Mouse (Mus musculus) ES-Bruce4 (cell line): ENCODE results near the gene Adcy3.

Source experiments
- CTCF ChIP-seq: IDR thresholded peaks from one replicate; pipeline ENCODE4 v1.8.1; 2011; ENCODE audit warnings: low read depth, low read length
- EP300 ChIP-seq: IDR thresholded peaks from 2 replicates; pipeline ENCODE4 v1.6.1; 2011; ENCODE audit warnings: low read depth, low read length; ENCODE audit not compliant: insufficient read depth
- POLR2A ChIP-seq: IDR thresholded peaks from one replicate; pipeline ENCODE4 v1.8.1; 2011; ENCODE audit warnings: low read length; ENCODE audit not compliant: insufficient read depth

DNA sequence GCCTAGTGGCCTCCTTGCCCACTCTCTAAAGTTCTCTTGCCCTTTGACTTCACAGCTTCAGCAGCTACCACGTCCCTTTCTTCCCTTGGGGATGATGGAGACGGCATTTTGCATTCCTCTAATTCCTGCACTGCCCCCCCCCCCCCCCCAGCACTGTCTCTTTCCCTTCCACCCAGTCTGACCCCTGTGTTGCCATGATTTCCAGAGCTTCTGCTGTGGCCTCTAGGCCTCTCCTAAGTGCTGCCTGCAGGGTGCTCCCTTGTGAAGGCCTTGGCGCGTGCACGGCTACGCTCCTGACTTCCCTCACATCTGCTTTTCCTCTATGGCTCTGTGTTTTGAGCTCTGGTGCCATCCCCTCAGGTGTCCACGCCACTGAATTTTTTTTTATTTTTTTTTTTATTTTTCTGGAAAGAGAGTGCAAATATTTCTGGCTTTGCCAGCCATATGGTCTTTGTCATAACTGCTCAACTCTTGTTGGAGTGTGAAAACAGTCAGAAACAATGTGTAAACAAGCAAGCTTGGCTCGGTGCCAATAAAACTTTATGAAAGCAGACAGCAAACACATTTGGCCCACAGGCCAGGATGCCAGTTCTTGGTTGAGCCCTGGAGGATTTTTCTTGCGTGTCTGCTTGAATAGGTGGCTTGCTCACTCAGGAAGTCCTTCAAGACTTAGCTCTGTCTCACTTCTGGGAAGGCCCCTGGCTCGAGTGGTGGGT, 60.3 kb downstream of the Adcy3 start:
- TF ChIP-seq POLR2A: no peak
- no peak for TF ChIP-seq CTCF
- TF ChIP-seq EP300: no peak
